Mouse (Mus musculus): ENCODE results near the gene Ptpn18.

DNA sequence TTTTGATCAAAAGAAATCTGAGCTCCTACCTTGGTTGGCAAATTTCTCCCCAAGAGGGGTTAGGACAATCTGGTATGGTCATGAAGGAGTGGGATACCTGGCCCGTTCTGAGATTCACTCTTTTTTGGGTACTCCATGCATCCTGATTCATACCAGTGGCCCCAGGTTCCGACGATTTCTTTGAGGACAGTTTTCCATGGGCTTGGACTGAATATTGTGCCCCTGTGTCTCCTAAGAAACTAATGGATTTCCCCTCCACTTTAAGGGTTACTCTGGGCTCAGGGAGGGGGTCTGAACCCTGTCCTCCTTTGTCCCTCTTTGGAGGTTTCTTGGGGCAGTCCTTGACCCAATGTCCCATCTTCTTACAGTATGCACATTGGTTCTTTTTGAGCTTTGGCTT lies 28.6 kb upstream of the Ptpn18 start:
- no peak for TF ChIP-seq CTCF (IDR thresholded peaks at IDR 0.05; ENCODE audit: low read depth)
- TF ChIP-seq EP300 (optimal IDR thresholded peaks at IDR 0.05): no peak
